Mouse (Mus musculus): Measurements from ENCODE around the gene Enpp6.

Enpp6 gene

DNA sequence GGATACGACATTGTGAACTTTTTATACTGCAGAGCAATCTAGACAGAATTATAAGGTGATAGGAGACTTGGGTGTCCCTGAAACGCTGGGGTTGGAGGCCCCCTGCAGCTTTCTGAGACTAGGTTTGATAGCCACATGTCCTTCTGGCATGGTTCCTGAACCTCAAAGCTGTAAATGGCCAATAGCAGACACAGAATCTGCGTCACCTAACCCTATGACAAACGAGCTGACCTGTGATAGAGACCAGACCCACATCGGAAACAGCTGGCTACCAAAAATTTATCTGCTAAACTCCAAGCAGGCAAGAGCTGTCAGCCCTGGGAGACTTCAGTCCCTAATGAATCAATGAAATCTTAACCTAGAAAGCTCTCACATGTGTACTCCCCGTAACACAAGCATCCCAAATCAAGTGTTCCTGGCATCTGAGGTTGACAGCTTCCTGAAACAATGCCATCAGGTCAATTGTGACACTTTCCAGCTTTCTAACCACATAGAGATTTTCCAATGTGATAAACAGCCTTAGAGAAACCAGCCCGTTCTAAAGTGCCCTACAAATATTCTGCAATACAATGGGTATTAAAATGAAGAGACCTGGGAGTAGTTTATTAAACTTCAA is 74.5 kb downstream of the Enpp6 start:
- DNase-seq (ENCODE audit: low spot score): no peak

DNA sequence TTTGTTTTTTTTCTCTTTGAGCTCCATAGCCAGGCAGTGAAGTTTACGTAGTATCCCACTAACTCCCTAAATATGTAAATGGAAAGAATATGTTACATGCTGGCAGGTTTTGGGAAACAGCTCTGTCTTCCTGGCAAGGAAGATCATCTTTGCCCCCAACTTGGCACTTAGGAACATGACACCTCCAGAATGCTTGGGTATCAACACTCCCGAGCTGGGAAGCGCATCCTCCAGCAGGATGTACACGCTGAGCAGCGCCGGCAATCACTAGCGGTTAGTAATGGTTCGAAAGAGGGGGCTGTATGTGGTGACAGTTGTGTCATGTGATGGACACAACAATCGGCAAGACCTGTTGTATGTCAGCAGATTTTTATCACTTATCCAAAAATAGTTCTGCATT is 80.4 kb downstream of the Enpp6 start:
- no peak for DNase-seq (ENCODE audit: low spot score)

DNA sequence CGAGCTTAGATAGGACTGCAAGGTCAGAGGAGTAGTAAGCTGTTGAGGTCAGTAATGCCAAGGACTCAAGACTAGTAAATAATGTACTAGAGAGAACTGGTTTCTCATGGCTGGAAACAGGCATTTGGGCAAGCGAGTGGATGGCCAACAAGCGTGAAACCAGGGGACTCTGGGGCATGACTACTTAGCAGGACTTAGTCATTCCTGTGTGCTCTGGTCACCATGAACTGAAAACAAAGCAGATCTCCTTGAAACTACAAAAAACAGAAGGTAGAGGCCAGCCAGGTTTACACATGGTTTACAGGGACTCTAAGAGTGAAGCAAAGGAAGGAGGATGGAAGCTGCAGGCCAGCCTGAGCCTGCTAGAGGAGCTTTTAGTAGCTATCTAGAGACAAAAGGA is 82.9 kb downstream of the Enpp6 start:
- no peak for DNase-seq (ENCODE audit: low spot score)

DNA sequence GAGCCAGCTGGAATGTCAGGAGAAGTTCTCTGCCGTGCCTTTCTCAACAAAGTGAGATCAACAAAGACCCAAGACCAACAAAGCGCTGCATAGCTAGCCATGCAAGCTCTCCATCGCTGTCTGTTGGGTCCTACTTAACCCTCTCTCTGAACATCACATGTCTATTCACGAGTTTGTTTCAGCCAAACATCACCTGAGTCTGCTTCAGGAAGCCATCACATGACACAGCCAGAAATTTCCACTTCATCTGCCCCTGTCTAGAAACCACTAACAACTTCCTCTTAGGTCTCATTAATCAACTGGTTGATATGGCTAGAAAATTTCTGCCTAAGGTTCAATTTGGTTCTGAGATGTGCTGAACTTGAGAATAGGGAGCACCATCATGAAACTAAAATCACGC is 85.3 kb downstream of the Enpp6 start:
- DNase-seq (ENCODE audit: low spot score): no peak

DNA sequence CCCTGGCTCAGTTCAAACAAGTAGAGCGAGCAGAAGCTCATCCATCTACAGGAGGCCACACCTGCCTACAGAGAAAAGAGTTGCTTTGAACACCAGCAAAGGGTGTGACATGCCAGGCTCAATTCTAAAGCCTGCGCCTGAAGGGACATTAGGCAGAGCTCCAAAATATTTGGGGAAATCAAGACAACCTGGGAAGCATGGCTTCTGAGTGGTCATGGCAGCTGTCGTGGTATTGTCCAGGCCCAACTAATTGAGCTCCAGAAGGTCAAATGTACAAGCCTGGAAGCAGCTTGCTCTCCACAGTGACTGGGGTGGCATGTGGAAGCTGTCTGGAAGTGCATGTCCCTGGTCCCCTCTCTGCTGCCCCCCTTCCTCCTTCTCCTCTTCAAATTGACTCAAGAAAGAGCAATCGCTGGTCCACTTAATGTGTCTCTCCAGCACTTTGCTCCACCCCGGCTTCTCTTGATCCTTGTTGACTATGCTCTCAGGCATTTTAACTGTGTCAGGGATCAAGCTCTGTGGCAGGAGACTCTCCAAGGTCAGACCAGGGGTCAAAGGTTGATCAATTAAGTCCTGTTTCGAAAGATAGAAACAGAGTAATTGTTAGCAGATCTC is 89.4 kb downstream of the Enpp6 start:
- no peak for DNase-seq (ENCODE audit: low spot score)

DNA sequence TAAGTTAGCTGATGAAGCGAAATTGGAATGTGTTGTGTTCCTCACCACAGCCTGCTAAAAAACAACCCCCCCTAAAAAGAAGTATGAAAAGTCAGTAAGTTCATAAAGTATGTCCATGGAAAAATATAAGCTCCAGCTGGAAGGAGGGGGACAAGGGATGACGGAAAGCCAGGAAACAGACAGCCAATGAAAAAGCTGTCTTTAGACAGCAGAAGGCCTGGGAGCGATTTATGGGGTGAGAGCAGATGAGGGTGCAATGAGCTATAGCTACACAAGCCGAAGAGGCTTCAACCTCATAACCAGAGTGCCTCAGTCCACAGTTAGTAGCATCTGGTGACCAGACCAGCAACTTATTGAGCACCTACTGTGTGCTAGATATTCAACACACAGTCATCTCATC is 93.3 kb downstream of the Enpp6 start:
- no peak for DNase-seq (ENCODE audit: low spot score)

DNA sequence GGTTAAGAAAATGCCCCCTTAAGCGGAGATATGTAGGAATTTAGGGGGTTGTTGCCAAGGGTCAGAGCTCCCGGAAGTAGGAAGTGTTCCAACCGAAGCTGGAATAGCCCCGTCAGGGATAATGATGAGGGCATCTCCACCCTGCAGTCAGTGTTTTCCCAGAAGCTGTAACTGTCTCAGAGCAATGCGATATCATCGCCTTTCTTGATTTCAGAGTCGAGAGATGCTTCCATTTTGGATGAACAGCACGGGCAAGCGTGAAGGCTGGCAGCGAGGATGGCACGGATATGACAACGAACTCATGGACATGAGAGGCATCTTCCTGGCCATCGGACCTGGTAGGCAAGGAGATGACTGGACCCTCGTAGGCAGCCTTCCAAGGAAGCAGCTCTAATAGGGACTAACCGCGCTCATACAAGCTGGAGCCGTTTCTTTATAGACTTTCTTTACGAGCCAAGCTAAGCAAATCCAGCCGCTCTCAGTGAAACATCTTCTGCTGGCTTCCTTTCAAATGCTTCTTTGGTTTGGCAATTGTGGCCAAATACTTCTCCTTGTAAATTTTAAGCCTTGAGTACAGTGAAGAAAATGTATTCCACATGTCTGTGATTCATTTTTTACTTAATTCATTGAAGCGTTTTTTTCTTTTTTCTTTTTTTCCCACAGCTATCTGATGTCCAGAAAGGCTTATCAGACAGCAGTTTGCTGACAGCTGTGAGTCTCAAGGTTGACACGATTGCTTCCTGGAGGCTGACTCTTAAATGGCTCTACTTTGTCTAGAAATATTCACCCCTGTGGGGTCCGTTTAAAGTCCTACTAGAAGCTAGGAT is 95.7 kb downstream of the Enpp6 start:
- DNase-seq (ENCODE audit: low spot score): peak; percentile 15

DNA sequence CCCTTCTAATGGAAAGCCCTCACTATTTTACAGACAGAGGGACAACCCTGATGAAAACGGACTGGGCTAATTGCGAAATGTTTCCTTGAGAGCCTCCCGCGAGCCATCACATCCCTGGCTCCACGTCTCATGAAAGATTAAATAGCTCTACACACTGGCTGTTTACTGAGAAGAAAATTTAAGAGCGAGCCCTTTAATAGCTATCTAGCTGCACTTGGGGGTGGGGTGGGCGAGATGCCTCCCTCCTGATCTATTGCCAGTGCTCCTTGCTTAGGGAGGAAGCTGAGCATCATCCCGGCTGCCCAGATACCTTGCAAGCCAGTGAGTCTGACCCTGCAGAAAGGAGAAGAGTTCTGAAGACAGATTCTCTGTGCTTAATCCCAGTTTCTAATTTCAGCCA is 103.3 kb downstream of the Enpp6 start:
- DNase-seq (ENCODE audit: low spot score): no peak

DNA sequence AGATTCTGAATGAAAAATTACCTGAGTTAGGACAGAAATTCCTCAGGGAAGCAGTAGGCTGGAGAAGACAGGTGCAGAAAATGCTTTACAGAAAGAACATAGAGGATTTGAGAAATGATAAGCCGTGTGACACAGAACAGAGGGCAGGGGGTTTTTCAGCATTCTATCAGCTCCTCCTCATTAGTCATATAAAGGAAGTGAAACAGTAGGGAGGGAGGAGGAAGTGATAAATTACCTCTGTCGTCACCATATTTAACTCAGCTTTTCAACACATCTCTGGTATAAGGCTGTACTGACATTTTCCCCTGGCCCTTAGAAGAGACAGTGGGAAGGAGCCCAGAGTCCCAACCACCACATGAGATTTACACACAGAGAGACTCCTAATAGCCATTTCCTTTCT is 118.9 kb downstream of the Enpp6 start:
- DNase-seq (ENCODE audit: low spot score): no peak

DNA sequence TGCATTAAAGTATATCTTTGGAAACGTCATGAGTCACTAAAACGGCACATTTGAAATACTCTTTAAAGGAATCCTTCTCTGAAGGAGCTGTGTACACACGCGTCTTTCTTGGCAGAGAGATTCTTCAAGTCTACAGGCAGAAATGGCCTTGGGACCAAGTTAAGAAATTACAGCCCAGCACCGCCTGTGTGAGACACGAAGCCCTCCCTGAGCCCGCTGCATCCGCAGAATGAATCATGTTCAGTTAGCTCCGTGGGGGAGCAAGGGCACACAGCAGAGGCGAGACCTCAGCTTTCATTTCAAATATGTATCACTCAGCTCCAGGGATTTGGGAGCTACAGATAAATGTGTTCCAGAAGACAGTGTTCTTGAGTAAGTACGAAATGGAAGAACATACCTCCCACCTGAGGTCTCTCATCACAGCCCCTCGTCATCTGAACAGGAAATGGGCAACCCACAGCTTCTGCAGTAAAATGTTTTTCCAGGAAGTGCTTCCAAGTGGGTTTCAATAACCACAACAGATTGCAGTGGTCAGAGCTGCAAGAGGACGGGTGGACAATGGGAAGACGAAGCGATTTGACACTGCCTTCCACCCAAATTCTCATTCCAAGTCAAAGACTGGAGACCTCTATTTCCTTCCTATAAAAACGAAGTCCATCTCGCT is 127.6 kb downstream of the Enpp6 start:
- no peak for DNase-seq (ENCODE audit: low spot score)

DNA sequence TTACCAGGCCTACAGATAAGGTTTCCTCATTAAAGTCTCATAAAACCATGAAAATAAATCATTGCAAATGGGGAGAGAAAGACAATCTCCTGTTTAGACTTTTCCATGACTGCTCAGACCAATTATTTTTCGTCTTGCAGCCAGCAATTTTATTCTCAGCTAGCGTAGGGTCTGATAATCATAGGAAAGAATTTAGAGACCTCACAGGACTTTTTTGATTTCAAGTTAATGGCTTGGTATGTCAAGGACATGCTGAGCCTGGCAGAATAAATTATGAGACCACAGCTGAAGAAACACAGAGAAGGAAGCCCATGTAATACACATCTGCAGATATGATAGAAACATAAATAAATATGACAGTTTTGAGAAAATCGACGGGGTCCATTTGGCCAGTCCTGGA is 130.6 kb downstream of the Enpp6 start:
- DNase-seq (ENCODE audit: low spot score): no peak

DNA sequence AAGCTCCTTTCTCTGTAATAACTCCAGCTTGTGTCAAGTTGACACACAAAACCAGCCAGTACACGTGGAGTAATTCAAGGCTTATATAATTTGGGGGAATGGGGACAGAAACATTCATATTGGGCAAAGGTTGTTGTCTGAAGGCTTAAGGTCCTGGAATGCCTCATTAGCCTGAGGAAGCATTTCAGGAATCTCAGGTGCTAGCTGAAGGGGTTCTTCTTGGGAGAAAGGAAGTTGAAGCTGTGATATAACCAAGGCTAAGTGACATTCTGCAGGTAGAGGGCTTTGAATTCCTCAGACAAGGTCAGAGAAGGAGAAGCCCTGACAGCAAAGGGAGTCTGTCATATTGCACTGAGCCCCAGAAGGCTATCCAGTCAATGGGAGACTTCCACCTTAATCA is 133.2 kb downstream of the Enpp6 start:
- no peak for DNase-seq (ENCODE audit: low spot score)

DNA sequence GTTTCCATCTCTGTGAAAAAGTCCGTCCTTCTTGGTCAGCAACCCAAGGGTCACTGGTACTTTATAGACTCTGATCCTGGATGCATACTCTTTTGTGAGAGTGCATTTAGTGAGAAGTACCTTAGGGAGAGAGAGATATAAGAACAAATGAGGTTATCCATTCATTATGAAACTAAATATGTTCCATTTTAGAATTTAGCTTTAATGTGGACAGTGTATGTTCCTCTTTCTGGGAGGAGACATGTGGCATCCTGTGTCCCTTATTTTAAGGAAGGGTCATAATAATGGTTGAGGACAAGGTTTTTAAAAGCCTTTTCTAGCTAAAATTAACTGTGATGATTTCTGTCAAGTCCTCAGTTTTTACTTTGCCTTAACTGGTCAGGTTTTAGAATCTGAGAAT is 142.2 kb downstream of the Enpp6 start:
- DNase-seq (ENCODE audit: low spot score): no peak

DNA sequence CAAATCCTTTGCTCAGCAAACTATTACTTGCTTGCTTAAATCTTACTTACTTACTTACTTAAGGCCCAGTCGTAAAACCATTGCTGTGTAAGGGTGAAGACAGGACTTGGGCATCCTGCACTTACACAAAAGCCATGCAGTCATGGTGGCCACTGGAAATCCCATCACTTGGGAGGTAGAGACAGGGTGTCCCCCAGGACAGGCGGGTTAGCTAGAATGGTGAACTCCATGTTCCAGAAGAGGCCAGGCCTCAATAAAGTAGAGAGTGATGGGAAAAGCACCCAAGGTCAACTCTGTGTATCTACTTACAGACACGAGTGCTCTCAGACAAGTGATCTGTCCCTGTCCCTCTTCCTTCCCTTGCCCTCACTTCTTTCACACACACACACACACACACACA is 146.7 kb downstream of the Enpp6 start:
- DNase-seq (ENCODE audit: low spot score): no peak

DNA sequence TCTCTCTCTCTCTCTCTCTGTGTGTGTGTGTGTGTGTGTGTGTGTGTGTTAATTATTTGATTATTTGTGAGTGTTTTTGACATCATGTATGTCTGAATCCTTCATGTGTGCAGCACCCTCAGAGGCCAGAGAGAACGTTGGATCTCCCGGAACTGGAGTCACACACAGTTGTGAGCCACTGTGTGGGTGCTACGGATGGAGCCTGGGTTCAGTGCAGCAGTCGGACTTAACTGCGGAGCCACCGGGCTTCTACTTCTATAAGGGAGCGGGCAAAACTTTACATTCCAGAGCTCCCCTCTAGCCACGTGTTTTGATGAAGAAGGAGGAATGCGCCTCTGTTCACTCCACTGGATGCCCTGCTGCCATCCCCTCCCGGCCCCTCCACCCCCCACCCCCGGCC is 148.0 kb downstream of the Enpp6 start:
- no peak for DNase-seq (ENCODE audit: low spot score)

DNA sequence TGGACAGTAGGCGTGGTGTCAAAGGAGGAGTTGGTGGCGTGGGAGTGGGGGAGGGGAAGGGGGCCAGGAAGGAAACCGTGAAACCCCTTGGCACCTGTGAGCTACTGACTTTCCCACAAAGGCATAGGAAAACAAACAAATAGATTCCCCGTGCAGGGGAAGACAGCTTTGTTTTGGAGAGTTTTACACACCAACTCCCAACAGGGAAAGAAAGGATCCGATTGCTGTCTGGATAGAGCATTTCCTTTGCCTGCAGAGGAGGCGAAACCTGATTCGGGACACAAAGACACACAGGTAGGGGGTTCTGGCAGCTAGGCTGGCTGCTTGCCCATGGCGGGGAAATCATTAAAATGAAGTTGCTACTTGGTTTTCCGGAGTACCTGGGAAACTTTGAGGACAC is 148.9 kb downstream of the Enpp6 start:
- DNase-seq (ENCODE audit: low spot score): no peak

DNA sequence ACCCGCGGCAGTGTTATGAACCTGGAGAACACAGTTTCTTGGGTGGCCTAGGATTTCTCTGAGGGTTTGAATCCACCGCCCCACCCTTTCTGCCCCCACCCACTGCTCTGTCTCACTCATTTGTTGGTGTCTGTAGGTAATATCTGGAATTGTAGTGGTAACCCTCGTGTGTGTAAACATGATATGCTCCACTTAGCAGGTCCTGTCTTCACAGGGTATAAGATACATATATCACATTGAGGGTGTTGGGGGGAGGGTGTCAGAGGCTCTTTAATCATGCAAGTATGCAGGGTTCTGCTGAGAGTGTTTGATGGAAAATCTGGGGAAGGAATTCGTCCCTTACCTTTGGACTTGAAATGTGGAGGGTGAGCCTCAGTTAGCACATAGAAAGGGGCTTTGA is 149.4 kb downstream of the Enpp6 start:
- no peak for DNase-seq (ENCODE audit: low spot score)

DNA sequence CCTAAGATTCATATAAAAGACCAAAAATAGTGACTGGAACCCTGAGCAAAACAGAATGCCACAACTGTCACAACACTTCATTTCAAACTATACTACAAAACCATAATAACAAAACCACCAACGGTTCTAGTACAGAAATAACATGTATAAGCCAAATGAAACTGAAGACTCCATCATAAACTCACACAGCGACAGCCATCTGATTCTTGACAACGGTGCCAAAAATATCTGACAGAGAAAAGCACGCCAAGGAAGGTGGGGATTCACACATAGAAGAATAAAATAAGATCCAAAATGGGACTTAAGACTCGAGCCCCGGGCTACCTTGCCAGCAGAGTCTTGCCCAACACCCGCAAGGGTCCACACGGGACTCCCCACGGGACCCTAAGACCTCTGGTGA is 158.6 kb downstream of the Enpp6 start:
- DNase-seq (ENCODE audit: low spot score): no peak

Data from adipocyte (in vitro differentiated cells).